Mouse (Mus musculus): ENCODE data around the gene Fsd1. TPM values are rescaled to one million over a fixed set of nuclear protein-coding genes. Genes with fewer than 3 reads are reported as not detected.

Fsd1 gene
- polyA plus RNA-seq, 1 experiment = 0.36 TPM

DNA sequence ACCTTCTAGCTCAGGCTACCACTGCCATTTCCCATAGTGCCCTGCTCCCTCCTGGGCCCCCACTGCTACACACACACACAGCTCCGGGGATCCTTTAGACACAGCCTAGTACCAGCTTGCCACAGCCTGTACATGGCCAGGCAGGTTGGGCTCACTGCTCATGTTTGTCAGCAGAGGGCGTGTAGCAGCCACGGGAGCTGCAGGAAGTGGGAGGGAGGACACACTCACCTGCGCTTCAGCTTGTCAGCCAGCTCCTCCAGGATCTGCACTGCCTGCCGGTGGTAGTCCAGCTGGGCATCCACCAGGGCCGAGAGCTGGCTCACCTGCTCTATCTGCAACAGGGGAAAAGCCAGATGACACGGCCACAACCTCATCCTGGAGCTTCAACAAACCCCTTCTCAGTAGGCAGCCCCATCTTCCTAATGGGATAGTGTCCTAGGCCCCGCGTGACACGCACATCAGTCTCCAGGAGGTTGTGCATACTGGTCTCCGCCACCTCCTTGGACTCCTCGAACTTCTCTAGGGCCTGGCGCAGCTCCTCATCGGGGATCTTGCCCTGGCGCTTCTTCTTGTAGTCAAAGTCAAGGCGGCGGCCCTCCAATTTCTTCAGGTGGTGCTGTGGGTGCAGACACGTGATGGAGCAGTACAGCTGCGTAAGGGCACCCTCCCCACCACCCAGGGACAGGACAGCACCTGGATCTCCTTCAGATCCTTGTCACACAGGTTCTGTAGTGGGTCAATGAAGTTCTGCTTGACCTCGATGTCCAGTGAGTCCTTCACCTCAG is 32.2 kb downstream of the Fsd1 start:
- 65% methylated on average over 20 of the region's 20 CpGs for WGBS
- DNase-seq = peak; percentile 68
- TF ChIP-seq POLR2A (IDR thresholded peaks at IDR 0.05; ENCODE audit: low read depth, low read length) (no peak), CTCF (conservative IDR thresholded peaks at IDR 0.05; ENCODE audit: insufficient read depth, insufficient read length, low read depth, low read length) (peak; percentile 79)
- Histone ChIP-seq H3K36me3 (ENCODE audit: control insufficient read depth, insufficient read depth, low read length) (no peaks in the 10 kb centered on the region), H3K4me1 (ENCODE audit: control insufficient read depth, insufficient read depth, low read length) (0 out of 2 replicates have a peak, but pooled peaks cover 10% of the 10 kb centered on the region), H3K27ac (ENCODE audit: insufficient read depth, low read depth, low read length) (no peak overlapping the region), H3K4me3 (ENCODE audit: insufficient read depth, low read depth, low read length) (no peak overlapping the region), H3K27me3 (replicated peaks; ENCODE audit: control insufficient read depth, insufficient read depth, low read length) (no peaks in the 10 kb centered on the region)

DNA sequence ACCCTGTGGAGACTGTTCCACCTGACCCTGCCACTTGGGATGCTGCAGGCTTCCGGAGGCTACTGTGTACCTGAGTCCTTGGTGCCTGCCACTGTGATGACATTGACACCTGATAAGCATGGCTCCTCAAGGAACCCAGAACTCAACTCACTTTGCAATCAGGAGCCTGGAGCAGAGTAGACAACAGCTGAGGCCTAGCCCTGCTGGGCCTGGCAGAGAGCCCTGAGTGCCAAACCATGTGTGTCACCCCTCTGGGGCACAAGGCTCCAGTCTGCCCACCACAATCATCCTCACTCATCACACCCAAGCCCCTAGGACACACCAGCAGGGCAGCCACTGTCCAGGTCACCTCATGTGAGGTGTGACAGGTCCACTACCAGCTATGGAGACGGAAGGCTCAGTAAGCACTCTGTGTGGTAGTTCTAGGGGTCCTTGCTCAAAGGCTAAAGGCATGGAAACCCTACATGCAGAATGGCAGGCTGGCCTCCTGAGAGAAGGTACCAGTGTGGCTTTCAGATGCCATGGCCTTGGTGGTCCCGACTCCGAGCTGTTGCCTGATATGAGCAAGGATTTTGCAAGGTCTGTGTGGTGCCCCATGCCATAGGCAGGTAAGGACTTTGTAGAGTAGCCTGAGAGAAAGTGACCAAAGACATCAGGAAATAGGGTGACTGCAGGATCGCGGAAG is 34.2 kb downstream of the Fsd1 start:
- Histone ChIP-seq H3K4me3 (ENCODE audit: insufficient read depth, low read depth, low read length) (no peak overlapping the region), H3K36me3 (ENCODE audit: control insufficient read depth, insufficient read depth, low read length) (no peaks in the 10 kb centered on the region), H3K27me3 (replicated peaks; ENCODE audit: control insufficient read depth, insufficient read depth, low read length) (no peaks in the 10 kb centered on the region), H3K4me1 (ENCODE audit: control insufficient read depth, insufficient read depth, low read length) (peaks cover 10% of the 10 kb centered on the region; the same call in 1 of the 2 replicates), H3K27ac (ENCODE audit: insufficient read depth, low read depth, low read length) (no peak overlapping the region)
- WGBS = 81% methylated on average over 6 of the region's 6 CpGs
- no peak for TF ChIP-seq CTCF (conservative IDR thresholded peaks at IDR 0.05; ENCODE audit: insufficient read depth, insufficient read length, low read depth, low read length)
- no peak for TF ChIP-seq POLR2A (IDR thresholded peaks at IDR 0.05; ENCODE audit: low read depth, low read length)
- DNase-seq = no peak

DNA sequence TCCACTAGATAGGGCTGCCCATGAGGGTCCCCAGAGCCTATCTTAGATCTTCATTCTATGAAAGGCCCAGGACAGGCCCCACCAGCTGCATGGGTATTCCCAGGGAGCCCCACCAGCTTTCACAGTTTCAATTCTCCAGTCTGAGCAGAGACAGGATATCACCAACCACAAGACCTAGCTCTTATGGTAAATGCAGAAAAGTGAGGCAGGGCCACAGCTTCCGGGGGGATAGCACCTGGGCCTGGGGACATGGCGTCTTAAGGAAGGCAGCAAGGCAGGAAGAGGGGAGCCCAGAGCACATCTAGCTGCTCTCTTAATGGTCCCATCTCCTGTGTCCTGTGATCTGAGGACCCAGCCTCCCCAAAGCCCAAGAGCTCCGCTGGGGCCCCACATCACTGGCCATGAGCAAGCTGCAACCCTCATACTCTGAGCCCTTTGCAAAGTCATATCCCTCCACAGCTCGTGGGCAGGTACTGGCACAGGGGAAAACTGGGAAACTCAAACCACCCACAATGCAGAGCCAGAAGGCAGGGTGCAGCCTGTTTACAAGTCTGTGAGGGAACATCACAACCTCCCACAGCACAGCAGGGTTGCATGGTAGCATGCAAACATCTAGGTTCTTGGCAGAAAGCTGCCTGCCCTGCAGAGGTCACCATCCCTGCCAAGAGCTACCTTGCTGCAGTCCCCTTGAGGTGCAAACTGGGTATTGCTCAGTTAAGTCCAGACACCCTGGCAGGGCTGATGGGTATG is 35.0 kb downstream of the Fsd1 start:
- H3K36me3 ChIP-seq (ENCODE audit: control insufficient read depth, insufficient read depth, low read length) = no peaks in the 10 kb centered on the region
- TF ChIP-seq CTCF (conservative IDR thresholded peaks at IDR 0.05; ENCODE audit: insufficient read depth, insufficient read length, low read depth, low read length) (0 out of 2 replicates have a peak, but pooled peaks have one; percentile 17), POLR2A (IDR thresholded peaks at IDR 0.05; ENCODE audit: low read depth, low read length) (no peak)
- H3K27ac ChIP-seq (ENCODE audit: insufficient read depth, low read depth, low read length) = no peak overlapping the region
- DNase-seq = no peak
- WGBS = 75% methylated on average over 4 of the region's 4 CpGs
- no peaks in the 10 kb centered on the region for H3K27me3 ChIP-seq (replicated peaks; ENCODE audit: control insufficient read depth, insufficient read depth, low read length)
- no peak overlapping the region for H3K4me3 ChIP-seq (ENCODE audit: insufficient read depth, low read depth, low read length)
- H3K4me1 ChIP-seq (ENCODE audit: control insufficient read depth, insufficient read depth, low read length) = peaks cover 15% of the 10 kb centered on the region; the same call in 1 of the 2 replicates

DNA sequence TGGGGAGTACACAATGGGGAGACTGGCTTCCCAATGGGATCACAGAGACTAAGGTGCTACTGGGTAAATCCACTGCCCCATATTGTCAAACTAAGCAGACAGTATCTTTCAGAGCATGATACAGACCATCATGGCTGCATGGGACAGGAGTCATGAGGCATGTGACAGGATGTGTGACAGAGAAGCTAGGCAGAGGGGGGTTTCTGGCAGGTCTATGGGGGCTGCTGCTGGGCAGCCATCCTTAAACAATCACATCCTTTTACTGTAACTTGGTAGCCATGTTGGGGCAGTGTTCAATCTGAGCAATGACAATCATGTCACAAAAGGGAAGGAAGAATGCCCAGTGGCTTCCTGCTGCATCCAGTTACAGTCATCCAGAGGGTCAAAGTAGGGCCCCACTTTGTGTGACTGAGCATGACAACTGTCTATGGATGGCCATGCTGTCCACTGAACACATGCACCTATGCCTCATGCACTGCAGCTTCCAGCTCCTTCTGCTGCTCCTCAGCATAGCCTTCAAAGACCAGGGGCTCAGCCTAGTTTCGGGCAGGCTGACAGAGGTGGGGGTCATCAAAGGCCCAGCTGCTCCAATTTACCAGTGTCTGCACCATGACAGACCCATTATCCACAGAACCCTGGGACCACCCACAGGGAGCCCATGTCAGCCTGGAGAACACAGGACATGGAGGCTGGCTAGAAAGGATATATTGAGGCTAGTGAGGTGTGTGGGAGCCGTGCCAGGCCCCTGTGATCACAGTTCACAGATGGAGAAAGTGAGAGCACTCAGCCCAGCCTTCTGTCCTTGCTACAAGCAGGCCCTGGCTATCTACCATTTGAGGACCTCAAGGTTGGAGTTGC is 36.1 kb downstream of the Fsd1 start:
- no peak overlapping the region for H3K4me3 ChIP-seq (ENCODE audit: insufficient read depth, low read depth, low read length)
- no peak overlapping the region for H3K27ac ChIP-seq (ENCODE audit: insufficient read depth, low read depth, low read length)
- TF ChIP-seq CTCF (conservative IDR thresholded peaks at IDR 0.05; ENCODE audit: insufficient read depth, insufficient read length, low read depth, low read length) (no peak), POLR2A (IDR thresholded peaks at IDR 0.05; ENCODE audit: low read depth, low read length) (no peak)
- no peak for DNase-seq
- H3K4me1 ChIP-seq (ENCODE audit: control insufficient read depth, insufficient read depth, low read length) = peaks cover 22% of the 10 kb centered on the region
- 74% methylated on average over 2 of the region's 2 CpGs for WGBS
- H3K36me3 ChIP-seq (ENCODE audit: control insufficient read depth, insufficient read depth, low read length) = no peaks in the 10 kb centered on the region
- no peaks in the 10 kb centered on the region for H3K27me3 ChIP-seq (replicated peaks; ENCODE audit: control insufficient read depth, insufficient read depth, low read length)

- Histone ChIP-seq H3K4me1 (ENCODE audit: control insufficient read depth, insufficient read depth, low read length) (peaks cover 28% of the 10 kb centered on the region), H3K27me3 (replicated peaks; ENCODE audit: control insufficient read depth, insufficient read depth, low read length) (no peaks in the 10 kb centered on the region), H3K27ac (ENCODE audit: insufficient read depth, low read depth, low read length) (no peak overlapping the region), H3K4me3 (ENCODE audit: insufficient read depth, low read depth, low read length) (no peak overlapping the region), H3K36me3 (ENCODE audit: control insufficient read depth, insufficient read depth, low read length) (no peaks in the 10 kb centered on the region)
- TF ChIP-seq CTCF (conservative IDR thresholded peaks at IDR 0.05; ENCODE audit: insufficient read depth, insufficient read length, low read depth, low read length) = no peak
- no peak for TF ChIP-seq POLR2A (IDR thresholded peaks at IDR 0.05; ENCODE audit: low read depth, low read length)
- no peak for DNase-seq
- 65% methylated on average over 4 of the region's 4 CpGs for WGBS
Observed at GRCm38 (mm10) chr17:56022989-56023290, 36.6 kb downstream of the Fsd1 start.

DNA sequence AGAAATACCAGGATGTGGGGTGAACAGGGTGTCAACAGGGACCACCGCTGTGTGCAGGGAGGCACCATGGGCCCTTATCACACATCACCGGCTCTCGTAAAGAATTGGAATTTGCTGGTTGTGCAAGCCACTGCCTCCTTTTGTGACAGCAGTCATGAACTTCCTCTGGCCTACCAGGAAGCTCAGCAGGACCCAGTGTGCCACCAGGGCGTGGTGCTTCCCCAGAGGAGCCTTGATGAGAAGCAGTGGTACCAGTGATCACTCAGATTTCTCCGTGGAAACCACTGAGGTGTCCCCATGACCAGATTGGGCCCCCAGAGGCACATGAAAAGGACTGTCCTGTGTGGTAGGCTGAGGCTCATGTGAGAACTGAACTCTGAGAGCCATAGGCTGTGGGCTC is 37.1 kb downstream of the Fsd1 start:
- Histone ChIP-seq H3K36me3 (ENCODE audit: control insufficient read depth, insufficient read depth, low read length) (no peaks in the 10 kb centered on the region), H3K4me1 (ENCODE audit: control insufficient read depth, insufficient read depth, low read length) (peaks cover 33% of the 10 kb centered on the region), H3K27me3 (replicated peaks; ENCODE audit: control insufficient read depth, insufficient read depth, low read length) (no peaks in the 10 kb centered on the region), H3K27ac (ENCODE audit: insufficient read depth, low read depth, low read length) (no peak overlapping the region), H3K4me3 (ENCODE audit: insufficient read depth, low read depth, low read length) (no peak overlapping the region)
- 49% methylated on average over 5 of the region's 5 CpGs for WGBS
- DNase-seq = no peak
- TF ChIP-seq CTCF (conservative IDR thresholded peaks at IDR 0.05; ENCODE audit: insufficient read depth, insufficient read length, low read depth, low read length) (no peak), POLR2A (IDR thresholded peaks at IDR 0.05; ENCODE audit: low read depth, low read length) (no peak)
